Mouse (Mus musculus): Measurements from ENCODE around the gene Syngr2.
"Not testable (repeated sequence)": the region's sequence is repeated elsewhere in the genome, so short reads cannot be mapped to it uniquely, and the experiment has no call there.

Gene Syngr2

DNA sequence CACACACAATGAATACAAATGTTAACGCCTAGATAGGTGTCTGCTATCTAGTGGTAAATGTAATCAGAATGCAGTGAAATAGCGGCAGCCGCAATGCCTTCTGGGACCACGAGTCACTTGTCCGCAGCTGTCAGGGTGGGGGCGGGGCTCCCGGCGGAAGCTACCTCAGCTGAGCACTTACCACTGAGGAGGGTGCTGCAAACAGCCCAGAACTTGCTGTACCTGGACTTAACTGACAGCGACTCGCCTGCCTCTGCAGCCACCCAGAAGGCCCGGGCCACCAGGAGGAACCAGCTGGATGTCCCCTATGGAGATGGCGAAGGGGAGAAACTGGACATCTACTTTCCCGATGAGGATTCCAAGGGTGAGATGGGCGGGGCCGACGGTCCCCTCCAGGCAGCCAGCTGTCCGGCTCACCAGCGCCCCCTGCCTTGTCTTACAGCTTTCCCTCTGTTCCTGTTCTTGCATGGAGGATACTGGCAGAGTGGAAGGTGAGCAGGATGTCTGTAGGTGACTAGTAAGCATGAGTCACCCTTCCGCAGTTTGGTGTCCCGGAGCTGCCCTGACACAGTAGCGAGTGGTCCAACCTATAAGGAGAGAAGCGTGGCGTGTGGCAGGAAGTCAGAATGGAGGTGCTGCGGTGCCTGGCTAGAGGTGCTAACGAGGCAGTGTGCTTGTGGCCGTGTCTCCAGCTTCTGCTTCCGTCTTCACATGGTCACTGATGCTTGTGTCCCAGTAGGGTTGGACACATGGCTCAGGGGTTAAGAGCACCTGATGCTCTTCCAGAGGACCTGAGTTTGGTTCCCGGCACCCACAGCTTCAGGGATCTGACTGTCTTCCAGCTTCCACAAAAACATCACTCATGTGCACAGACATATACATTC lies 22.9 kb downstream of the Syngr2 start:
- DNase-seq (ENCODE audit: low read depth, low spot score) = peak; percentile 54

DNA sequence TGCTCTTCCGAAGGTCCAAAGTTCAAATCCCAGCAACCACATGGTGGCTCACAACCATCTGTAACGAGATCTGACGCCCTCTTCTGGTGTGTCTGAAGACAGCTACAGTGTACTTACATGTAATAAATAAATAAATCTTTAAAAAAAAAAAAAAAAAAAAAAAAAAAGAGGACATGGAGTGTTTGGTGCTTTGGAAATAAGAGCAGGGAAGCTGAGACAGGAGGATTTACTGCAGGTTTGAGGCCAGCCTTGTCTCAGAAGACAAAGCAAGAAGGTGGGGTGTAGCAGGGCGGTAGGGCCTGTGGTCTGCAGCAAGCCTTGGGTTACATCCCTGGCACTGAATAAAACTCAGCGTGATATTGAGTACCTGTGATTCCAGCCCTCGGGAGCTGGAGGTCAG lies 24.0 kb downstream of the Syngr2 start:
- not testable (repeated sequence) for DNase-seq (ENCODE audit: low read depth, low spot score)

DNA sequence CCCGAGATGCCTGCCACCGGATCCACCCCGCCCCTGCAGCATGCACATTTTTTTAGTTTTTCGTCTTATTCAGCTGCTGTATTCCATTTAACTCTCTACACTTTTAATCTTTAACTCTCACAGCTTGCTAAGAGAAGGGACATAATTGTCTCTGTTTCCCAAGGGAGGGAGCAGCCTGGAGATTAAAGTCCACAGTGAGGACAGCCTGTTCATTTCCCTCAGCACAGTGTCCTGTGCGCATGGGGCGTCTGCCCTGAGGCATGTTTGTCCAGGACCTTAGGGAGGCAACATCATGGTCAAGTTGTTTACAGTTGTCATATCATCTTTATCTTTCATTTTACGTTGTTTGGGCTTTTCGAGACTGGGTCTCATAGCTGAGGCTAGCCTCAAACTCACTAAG lies 24.6 kb downstream of the Syngr2 start:
- no peak for DNase-seq (ENCODE audit: low read depth, low spot score)

DNA sequence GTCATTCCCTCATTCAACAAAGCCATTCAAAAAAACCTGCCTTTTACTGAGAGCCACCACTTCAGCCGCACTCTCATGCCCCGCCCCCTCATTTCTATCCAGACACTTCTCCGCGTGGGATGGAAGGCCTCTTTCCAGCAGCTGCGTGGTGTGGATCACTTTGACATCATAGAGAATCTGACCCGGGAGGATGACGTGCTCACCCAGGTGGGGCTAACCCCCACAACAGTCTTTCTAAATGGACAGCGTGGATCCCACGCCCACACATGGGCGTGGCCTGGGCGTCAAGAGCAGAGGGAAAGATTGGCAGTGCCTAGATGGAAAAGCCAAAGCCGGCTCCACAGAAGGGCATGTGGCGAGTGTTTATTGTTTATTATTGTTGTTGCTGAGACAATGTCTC lies 26.8 kb downstream of the Syngr2 start:
- DNase-seq (ENCODE audit: low read depth, low spot score) = no peak

DNA sequence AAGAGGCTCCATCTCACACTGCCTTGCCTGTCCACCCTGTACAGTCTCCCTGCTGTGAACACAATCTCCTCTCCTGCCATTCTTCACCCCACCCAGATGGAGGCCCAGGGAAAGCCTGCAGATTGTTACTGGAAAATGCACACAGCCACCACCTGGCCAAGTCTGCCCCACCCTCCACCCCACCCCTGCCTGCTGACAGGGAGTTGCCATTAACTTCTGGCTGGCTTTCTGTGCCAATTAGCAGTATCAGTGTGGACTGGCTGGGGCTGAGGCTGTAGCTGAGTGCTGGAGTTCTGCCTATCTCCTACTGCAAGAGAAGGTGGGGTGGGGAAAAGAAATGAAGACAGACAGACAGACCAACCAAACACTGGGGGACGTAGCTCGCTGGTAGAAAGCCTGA lies 29.1 kb downstream of the Syngr2 start:
- DNase-seq (ENCODE audit: low read depth, low spot score) = no peak

DNA sequence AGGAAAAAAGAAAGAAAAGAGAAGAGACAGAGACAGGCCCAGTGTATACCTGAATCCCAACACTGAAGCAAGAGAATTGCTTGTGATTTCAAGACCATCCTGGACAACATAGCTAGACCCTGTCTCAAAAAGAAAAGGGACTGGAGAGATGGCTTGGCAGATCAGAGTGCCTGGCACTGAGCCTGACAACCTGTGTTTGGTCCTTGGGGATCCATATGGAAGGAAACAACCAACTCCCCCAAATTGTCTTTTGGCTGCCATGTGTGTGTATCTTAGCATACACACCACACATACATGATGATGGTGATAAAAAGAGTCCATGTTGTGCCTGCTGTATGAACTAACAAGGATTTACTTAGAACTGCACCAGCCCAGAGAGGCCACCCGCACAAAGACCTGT lies 29.6 kb downstream of the Syngr2 start:
- no peak for DNase-seq (ENCODE audit: low read depth, low spot score)

DNA sequence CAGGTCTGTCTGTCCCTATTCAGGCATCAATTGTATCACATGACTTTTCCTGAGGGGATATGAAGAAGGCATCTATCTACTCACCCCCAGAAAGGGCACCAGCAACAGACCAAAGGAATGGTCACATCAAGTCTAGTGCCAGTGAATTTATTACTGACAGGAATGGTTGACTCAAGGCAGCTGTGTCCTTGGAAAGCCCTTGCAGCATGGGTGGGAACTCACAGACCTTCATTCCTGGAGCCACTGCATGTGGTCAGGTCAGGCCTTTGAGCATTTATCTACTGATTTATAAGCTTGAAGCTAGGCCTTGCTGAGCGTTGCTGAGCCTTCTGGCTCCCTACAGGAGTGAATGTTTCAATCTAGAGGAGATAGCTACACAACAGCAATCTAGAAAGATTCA lies 31.4 kb downstream of the Syngr2 start:
- DNase-seq (ENCODE audit: low read depth, low spot score) = no peak

DNA sequence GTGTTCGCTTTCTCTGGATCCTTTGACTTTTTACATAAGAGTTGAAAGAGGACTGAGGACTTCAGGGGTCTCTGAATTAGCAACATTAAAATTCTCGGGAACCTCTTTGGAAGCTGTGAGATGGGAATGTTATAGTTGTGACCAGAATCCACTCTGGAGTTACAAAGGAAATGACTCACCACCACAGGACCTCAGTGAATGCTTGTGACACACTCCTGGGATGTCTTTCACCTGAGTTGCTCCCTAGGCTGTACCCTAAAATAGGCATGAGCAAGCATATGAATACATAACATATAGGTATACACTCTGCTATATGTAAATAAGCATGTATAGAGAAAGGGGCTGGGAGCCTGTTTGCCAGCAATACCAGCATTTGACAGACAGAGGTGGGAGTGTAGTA lies 34.0 kb downstream of the Syngr2 start:
- DNase-seq (ENCODE audit: low read depth, low spot score) = no peak

DNA sequence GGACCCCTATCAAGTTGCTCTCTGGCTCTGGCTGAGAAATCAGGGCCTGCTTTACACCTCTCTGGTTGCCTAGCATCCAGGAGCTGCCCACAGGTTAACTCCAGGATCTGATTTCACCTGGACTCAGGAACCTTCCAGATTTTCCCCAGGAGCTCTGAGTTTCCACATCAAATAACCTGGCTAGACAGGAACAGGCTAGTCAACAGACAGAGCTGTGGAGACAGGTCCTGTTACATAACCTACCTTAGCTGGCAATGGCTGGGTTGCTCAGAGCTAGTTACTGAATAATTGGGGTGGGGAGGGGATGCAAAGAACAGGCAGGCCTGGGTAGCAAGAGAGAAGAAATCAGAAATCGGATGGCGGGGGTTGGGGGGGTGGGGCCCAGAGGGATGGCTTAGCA lies 35.5 kb downstream of the Syngr2 start:
- no peak for DNase-seq (ENCODE audit: low read depth, low spot score)

DNA sequence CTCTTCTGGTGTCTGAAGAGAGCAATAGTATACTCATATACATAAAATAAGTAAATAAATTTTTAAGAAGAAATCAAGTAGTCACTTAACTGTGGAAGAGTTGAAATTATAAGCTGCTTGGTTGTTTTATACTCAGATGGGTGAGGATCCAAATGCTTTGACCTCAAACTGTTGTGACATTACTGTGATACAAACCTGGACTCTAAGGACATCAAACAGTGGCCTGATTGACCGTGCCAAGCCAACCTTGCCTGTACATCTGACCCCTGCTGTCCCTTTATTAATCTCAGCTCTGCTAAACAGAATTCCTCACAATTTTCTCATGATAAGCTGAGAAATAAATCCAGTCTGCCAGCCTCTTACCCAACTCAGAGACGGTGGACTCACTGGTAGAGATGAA lies 36.2 kb downstream of the Syngr2 start:
- no peak for DNase-seq (ENCODE audit: low read depth, low spot score)

DNA sequence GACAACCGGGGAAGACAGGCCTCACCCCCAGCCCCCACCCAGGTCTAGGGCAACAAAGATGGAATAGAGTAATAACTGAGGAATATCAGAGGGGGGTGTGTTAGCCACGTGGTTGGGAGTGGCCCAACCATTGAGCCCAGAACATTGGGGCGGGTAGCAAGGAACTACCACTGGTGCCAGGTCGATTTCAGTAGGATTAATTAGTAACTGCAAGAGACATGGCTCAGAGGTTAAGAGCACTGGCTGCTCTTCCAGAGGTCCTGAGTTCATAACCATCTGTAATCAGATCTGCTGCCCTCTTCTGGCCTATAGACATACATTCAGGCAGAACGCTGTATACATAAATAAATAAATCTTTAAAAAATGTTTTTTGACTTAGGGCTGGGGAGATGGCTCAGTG lies 37.2 kb downstream of the Syngr2 start:
- DNase-seq (ENCODE audit: low read depth, low spot score) = no peak

DNA sequence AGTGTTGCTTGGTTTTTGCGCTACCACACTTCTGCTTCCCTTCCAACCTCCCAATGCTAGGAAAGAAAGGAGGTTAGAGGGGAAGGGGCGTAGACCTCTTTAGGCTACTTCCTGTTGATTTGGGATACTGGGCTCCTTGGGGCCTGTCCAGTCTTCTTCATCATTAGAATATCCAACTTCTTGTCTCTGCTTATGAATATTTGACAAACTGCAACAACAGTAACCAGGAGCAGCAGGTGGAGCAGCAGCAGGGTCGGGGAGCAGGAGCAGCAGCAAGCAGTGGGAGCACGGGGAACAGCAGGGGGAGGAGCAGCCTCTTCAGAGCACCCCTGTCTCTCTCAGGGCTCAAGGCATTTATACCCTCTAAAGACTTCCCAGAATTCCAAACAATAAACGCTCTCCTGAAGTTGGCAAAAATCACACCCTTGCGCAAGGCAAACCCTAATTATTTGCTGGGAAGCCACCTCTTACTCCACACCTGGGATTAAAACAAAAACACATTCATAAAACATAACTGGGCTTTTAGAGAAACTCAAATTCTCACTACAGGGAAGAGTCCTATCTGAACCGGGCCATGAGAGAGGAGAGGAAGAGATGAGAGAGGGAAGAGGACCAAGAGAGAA lies 38.2 kb downstream of the Syngr2 start:
- no peak for DNase-seq (ENCODE audit: low read depth, low spot score)

DNA sequence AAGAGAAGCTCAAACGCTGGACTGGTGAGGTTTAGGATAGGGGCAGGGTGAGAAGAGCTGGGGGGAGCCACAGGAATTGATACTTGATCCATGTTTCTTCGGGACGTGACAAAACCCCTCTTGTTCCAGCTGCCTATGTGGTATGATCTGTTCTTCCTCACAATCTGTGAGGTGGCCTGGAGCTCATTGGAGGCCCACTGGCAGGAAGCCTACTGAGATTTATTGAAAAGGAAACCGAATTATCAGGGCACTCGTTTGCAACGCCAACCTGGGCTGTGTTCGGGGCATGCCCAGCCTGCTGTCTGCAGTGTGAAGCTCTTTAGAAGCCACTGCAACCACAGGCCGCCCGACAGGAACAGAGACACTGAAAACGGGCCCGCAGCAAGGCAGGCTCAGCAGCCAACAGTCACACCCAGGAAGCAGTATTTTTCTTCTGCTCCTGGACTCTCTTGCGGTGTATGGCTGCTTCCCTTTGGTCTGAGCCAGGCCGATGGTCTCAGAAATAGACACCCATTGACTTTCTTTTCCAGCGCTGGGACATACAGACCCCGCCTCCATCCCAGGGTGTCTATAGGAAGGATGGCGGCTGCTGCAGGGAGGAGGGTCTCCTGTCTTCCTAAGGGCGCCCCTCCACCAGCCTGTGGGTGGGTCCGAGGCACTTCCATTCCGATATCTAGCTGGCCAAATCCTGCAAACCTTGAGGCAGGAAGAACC lies 39.0 kb downstream of the Syngr2 start:
- no peak for DNase-seq (ENCODE audit: low read depth, low spot score)

DNA sequence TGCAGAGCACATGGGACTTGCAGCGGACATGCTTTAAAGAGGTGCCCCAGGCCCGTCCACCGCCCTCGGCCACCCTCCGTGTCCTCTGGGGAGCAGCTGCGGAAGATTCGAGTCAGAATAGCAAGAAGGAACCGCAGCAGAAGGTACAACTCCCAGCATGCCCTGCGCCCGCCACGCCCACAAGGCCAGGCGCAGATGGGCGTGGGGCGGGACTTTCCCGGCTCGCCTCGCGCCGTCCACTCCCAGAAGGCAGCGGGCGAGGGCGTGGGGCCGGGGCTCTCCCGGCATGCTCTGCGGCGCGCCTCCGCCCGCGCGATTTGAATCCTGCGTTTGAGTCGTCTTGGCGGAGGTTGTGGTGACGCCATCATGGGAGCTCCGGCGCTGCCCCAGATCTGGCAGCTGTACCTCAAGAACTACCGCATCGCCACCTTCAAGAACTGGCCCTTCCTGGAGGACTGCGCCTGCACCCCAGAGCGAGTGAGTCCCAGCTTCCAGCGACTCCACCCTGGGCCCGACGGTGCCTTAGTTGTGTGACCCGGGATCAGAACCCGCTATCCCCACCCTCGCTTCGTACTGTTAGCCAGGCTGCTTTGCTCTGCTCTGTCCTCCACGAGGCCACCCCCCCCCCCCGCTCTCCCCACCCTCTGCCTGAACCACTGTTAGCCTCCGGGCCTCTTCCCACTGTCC lies 39.7 kb downstream of the Syngr2 start, which contains the start of gene Birc5:
Birc5 (plus strand) TSS at position 267 of the 687 bp plus-strand sequence.
- peak; percentile 91 for DNase-seq (ENCODE audit: low read depth, low spot score)

DNA sequence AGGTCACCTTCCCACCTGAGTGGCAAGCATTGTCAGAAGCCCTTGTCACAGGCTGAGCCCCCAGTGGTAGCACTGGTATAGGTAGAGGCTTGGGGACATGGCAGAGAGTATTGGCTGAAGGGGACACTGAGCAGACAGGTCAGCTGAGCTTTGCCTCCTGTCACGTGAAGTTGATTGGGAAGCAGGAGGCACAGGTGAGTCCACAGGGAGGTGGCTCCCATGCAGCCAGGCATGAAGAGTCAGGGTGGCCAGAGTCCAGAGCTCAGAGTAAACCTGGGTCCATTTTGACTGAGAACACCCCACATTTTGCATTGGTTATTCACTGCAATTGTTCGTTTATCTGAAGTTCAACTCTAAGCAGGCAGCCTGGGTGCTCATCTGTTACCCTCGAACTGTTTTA lies 43.4 kb downstream of the Syngr2 start:
- DNase-seq (ENCODE audit: low read depth, low spot score) = no peak

DNA sequence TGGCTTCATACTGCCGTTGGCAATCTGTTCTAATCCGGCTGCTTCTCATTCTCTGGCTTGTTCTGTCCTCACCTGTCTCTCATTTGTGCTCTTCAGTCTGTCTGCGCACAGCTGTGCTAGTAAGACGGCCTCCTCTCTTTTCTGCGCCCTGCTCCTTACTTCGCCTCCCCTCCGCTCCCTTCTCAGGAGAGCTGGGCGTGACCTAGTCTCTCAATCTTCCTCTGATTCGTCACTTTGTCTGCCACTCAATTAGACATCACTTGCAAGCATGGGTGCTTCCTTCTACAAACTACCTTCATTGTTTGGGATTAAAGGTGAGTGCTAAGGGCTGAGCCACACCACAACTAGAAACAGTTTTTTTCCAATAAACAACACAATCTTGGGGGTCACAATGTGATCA lies 44.8 kb downstream of the Syngr2 start:
- DNase-seq (ENCODE audit: low read depth, low spot score) = no peak

DNA sequence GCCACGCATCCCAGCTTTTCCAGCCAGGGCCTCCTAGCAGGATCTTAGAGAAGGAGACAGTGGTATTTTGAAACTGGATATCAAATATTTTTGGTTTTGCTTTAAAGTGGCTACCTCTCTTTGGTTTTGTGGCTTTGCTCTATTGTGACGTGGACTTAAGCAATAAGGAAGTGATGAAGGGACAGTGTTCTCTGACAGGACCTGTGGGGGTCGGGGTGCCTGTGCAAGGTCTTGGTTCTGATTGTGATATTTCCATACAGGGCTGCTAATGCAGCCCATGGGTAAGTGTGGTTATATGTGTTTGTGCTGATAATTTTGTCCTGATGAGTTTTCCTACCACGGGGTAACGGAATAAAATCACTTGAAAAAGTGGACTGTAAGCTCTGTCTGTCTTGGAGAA lies 45.9 kb downstream of the Syngr2 start:
- no peak for DNase-seq (ENCODE audit: low read depth, low spot score)

DNA sequence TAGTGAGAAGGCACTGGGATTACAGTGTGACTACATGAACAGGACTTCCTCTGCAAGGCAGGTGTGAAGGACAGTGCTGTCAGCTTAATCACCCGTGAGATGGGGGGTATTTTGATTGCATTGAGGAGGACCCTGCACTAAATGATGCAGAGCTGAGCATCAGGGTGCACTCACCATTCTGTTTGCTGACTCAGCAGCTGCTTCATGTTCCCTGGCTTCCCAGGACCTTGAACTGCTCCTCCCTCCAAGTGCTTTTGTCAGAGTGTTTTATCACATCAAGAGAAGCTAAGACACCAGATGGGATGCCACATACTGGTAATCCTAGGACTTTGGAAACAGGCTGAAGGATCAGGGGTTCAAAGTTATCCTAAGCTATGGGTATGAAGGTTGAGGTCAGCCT lies 46.5 kb downstream of the Syngr2 start:
- no peak for DNase-seq (ENCODE audit: low read depth, low spot score)

DNA sequence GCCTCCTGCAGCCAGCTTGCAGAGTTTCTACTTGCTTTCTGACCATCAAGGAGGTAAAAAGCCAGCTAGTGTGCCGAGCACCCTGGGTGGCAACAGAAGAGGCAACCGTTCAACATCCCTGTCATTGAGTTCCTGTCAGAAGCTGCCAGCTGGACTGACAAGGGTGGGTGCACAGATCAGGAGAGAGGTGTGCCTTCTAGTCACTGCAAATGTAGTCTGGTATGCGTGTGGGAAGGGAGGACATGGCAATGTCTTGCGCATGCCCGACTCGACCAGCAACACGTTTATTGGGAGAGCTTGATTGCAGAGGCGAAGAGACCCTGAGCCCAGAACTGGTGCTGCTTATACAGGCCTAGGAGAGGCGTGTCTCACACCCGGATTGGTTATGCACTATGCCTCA lies 48.0 kb downstream of the Syngr2 start:
- DNase-seq (ENCODE audit: low read depth, low spot score) = no peak

DNA sequence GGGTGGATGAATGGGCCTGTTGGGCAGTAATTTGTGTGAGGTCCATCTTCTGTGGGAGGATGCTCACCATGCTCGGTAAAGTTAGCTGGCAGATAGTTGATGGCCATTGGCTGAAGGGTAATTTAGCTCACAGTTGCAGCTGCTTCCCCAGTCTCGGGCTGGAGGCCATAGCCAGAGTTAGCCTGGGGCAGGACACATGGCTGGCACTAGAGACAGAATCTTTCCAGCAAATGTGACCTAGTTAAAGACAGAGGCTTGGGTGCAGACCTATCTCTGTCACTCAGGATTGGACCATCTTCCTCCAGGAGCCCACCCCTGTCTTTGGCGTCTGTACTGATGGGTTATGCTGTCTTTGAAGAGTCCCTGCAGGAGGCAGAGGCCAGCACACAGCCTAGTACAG lies 48.9 kb downstream of the Syngr2 start:
- no peak for DNase-seq (ENCODE audit: low read depth, low spot score)

DNA sequence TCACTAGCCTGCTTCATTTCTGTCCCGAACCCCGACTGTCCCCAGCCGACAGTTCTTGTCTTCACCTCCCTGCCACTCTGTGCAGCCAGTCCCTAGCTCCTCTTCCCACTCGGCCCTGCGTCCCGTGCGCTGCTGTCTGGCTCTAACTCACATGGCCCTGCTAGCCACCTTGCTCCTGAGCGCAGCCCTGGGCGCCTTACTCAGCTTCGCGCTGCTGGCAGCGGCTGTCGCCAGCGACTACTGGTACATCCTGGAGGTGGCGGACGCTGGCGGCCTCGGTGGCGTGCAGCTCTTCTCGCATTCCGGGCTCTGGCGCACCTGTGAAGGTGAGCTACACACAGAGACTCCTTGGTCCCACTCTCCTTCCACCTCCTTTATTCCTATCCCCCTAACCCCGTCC lies 51.1 kb downstream of the Syngr2 start, which contains the start of gene Tmem235:
Tmem235 (plus strand) TSS at position 152 of the 400 bp plus-strand sequence.
- no peak for DNase-seq (ENCODE audit: low read depth, low spot score)

Measured in retina, postnatal 7 days (tissue).